Mouse (Mus musculus): ENCODE data around the gene Haus5. TPM values are rescaled to one million over a fixed set of nuclear protein-coding genes. Genes with fewer than 3 reads are reported as not detected.

Haus5 gene
- 79.8 and 84.0 TPM in 2 replicates for polyA plus RNA-seq (2016; fragmentation: Nextera tagmentation; extraction: Ambion mirVana)

DNA sequence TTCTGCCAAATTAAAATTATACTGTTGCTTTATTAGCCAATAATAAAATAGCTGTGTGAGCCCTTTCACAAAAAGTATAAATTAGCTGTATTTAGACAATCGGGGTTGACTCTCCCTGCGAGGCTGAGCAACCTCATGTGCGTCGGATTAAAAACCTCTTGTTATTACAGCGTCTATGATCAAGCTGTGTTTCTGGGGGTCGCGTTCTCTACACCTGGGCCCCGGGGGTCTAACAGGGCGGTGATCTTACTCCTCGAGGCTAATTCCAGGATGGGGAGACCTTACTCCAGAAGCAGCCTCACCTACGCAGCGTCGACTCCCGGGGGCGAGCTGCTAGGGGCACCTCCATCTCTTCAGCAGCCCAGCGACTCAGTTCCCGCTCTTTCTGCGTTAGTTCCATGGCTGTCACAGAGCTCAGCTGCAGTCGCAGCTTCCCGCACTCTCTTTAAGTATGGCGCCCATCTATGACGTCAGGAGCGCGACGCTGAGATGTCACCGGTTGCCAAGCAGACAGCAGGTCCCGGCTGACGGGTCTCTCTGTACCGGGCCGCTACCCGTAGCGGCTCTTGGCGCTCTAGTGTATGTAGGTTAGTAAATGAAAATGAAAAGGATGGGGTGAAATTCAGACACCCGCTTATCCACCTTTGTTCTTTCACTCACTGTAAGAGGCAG lies at the start of gene Haus5:
Gene Haus5, minus strand, starts transcription at position 466 of the 672 bp plus-strand sequence.
- Histone ChIP-seq H3K36me3 (peaks cover 35% of the 10 kb centered on the region), H3K27ac (replicated peaks) (peak within 1 kb of the TSS; percentile 85), H3K27me3 (ENCODE audit: low read depth, poor library complexity, severe bottlenecking) (no peaks in the 10 kb centered on the region), H3K9me3 (replicated peaks) (no peaks in the 10 kb centered on the region), H3K4me1 (peaks cover 16% of the 10 kb centered on the region), H3K4me3 (peak within 1 kb of the TSS; percentile 75)
- peak; percentile 91 for DNase-seq (ENCODE audit: low spot score)
- WGBS: under 1% methylated on average over 34 of the region's 34 CpGs

DNA sequence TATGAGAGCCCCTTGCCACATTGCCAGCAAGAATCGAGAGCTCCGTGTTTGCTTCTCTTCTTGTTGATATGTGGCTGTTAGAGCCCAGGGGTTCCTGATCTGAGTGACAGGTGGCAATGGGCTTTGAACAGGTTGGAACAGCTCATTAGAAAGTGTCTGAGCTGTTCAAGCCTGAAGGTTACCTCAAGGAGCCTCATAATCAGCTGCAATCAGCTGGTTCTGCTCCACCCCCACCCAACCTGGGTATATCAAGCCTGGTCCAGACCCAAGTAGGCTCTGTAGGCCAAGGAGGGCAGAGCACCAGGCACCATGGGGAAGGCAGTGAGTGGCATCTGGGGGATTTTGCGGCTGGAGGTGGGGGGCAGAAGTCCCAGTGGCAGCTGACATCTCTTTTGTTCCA lies 47.1 kb upstream of the Haus5 start, which contains the start of gene Atp4a:
Gene Atp4a, plus strand, starts transcription at position 268 of the 400 bp plus-strand sequence.
- 90% methylated on average over 3 of the region's 3 CpGs for WGBS
- Histone ChIP-seq H3K4me3 (no peak within 1 kb of the TSS), H3K4me1 (peaks cover 5% of the 10 kb centered on the region), H3K9me3 (replicated peaks) (no peaks in the 10 kb centered on the region), H3K36me3 (no peaks in the 10 kb centered on the region), H3K27me3 (ENCODE audit: low read depth, poor library complexity, severe bottlenecking) (peaks cover 22% of the 10 kb centered on the region), H3K27ac (replicated peaks) (no peak within 1 kb of the TSS)
- no peak for DNase-seq (ENCODE audit: low spot score)

DNA sequence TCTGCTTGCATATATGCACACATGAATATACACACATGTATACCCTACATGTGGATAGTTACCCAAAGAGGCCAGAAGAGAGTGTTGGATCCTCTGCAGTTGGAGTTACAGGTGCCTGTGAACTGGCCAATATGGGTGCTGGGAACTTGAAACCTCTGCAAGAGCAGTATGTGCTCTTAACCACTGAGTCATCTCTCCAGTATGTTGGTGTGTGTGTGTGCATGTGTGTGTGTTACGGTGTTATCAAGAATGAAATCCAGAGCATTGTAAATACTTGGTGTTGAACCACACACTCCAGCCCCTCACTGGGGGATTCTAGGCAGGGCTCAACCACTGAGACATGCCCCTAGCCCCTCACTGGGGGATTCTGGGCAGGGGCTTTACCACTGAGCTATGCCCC lies 42.6 kb upstream of the Haus5 start:
- Histone ChIP-seq H3K27ac (replicated peaks) (no peak overlapping the region), H3K27me3 (ENCODE audit: low read depth, poor library complexity, severe bottlenecking) (no peaks in the 10 kb centered on the region), H3K4me1 (no peaks in the 10 kb centered on the region), H3K4me3 (no peak overlapping the region), H3K36me3 (no peaks in the 10 kb centered on the region), H3K9me3 (replicated peaks) (no peaks in the 10 kb centered on the region)
- no peak for DNase-seq (ENCODE audit: low spot score)
- 92% methylated on average over 1 of the region's 1 CpGs for WGBS

DNA sequence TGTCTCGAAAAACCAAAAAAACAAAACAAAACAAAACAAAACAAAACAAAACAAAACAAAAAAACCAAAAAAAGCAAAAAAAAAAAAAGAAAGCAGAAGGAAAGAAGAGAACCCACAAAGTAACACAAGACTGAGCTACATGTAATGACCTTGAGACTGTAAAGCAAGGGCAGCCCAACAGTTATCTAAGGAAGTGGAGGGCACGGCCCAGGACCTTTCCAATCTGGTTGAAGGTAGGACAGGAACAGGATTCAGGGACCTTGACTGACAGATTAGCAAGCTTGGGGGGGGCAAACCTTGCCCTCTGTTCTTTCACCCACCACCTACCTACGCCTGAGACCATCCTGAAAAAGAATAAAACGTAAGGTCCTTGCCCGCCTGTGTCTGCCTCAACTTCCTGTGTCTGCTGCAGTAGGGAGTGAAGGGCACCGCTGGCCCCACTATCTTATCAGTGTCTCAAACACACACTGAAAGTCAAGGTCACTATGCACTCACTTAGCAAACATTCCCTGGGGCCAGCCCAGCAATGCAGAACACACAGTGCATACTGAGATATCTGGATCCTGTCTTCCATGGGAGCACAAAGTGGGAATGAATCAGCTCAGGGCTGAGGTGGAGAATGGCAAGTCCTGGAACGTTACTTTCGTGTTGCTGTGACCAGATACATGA lies 41.6 kb upstream of the Haus5 start:
- Histone ChIP-seq H3K36me3 (no peaks in the 10 kb centered on the region), H3K9me3 (replicated peaks) (no peaks in the 10 kb centered on the region), H3K4me3 (no peak overlapping the region), H3K4me1 (no peaks in the 10 kb centered on the region), H3K27ac (replicated peaks) (no peak overlapping the region), H3K27me3 (ENCODE audit: low read depth, poor library complexity, severe bottlenecking) (no peaks in the 10 kb centered on the region)
- WGBS: 86% methylated on average over 8 of the region's 8 CpGs
- no peak for DNase-seq (ENCODE audit: low spot score)

DNA sequence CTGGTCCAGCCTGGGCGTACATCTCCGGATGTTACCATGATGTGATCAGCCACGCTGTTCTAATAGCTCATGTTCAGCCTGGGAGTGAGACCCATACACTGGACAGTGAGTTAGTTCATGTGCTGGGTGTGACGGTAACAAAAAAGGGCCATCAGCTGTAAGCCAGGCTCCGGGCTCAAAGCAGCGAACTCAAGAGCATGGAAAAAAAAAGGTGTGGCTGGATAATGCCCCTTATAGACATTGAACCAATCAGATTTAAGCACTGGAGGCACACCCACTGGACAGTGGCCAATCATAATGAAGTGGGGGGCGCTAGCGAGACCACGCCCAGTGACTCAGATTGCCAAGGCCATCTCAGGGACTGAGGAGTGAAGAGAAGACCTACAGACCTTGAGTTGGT lies 33.8 kb upstream of the Haus5 start, which contains the start of gene 2200002J24Rik:
Gene 2200002J24Rik, plus strand, starts transcription at position 338 of the 400 bp plus-strand sequence.
- 43% methylated on average over 9 of the region's 9 CpGs for WGBS
- no peak within 1 kb of the TSS for H3K27ac ChIP-seq (replicated peaks)
- DNase-seq (ENCODE audit: low spot score): no peak
- no peaks in the 10 kb centered on the region for H3K36me3 ChIP-seq
- H3K27me3 ChIP-seq (ENCODE audit: low read depth, poor library complexity, severe bottlenecking): no peaks in the 10 kb centered on the region
- H3K4me1 ChIP-seq: no peaks in the 10 kb centered on the region
- no peak within 1 kb of the TSS for H3K4me3 ChIP-seq
- H3K9me3 ChIP-seq (replicated peaks): no peaks in the 10 kb centered on the region

DNA sequence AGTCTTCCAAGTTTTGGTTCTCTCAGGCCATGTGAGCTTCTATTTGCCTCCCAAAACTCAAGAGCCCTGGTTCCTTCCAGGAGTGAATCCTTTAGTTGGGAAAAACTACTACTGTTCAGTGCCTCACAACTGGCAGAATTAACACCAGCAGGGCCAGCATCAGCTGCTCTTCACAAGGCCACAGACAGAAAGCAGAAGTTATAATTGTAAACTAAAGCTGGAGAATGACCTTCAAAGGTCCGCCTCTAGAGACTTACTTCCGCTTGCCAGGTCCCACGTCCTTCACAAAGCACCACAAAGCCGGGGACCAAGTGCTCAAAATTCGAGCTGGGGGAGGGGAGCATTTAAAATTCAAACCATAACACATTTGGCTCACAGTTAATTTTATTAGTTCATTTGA lies 33.3 kb upstream of the Haus5 start:
- no peak overlapping the region for H3K27ac ChIP-seq (replicated peaks)
- WGBS: 78% methylated on average over 5 of the region's 5 CpGs

DNA sequence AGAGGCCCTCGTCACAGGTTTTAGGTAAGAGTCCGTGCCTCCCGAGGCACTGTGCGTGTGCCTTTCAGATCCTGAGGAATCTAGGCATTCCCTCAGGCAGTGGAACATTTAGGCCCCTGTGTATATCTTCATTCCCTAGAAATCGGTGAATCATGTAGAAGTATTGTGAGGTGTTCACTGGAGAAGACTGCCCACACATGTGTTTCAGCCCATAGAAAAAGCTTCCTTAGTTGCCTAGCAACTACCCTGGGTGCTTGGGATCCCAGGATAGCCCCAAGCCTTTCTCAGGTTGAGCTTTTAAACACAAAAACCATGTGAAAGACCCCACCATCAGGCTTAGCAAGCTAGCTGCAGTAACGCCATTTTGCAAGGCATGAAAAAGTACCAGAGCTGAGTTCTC lies 23.5 kb upstream of the Haus5 start:
- Histone ChIP-seq H3K27me3 (ENCODE audit: low read depth, poor library complexity, severe bottlenecking) (peaks cover 24% of the 10 kb centered on the region), H3K4me3 (no peak overlapping the region), H3K36me3 (no peaks in the 10 kb centered on the region), H3K27ac (replicated peaks) (no peak overlapping the region), H3K4me1 (no peaks in the 10 kb centered on the region), H3K9me3 (replicated peaks) (no peaks in the 10 kb centered on the region)
- WGBS: 73% methylated on average over 6 of the region's 6 CpGs
- DNase-seq (ENCODE audit: low spot score): no peak

More for the DNA sequence above, 33.3 kb upstream of the Haus5 start:
- Histone ChIP-seq H3K4me1 (no peaks in the 10 kb centered on the region), H3K4me3 (no peak overlapping the region), H3K27me3 (ENCODE audit: low read depth, poor library complexity, severe bottlenecking) (no peaks in the 10 kb centered on the region), H3K9me3 (replicated peaks) (no peaks in the 10 kb centered on the region), H3K36me3 (no peaks in the 10 kb centered on the region)
- no peak for DNase-seq (ENCODE audit: low spot score)

DNA sequence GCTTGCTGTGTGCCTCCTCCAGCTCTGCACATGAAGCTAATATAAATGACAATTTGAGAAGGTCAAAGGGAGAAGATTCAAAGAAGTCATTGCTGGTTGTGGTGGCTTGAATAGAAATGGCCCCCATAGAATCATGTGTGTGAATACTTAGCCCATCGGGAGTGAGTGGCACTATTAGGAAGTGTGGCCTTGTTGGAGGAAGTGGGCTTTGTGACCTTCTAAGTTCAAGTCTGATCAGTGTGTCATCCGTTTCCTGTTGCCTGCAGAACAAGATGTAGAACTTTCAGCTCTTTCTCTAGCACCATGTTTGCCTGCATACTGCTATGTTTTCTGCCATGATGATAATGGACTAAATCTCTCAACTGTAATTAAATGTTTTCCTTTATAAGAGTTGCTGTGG lies 18.6 kb upstream of the Haus5 start:
- H3K4me1 ChIP-seq: no peaks in the 10 kb centered on the region
- H3K9me3 ChIP-seq (replicated peaks): no peaks in the 10 kb centered on the region
- H3K4me3 ChIP-seq: no peak overlapping the region
- 88% methylated on average over 2 of the region's 2 CpGs for WGBS
- H3K27ac ChIP-seq (replicated peaks): no peak overlapping the region
- DNase-seq (ENCODE audit: low spot score): no peak
- no peaks in the 10 kb centered on the region for H3K36me3 ChIP-seq
- H3K27me3 ChIP-seq (ENCODE audit: low read depth, poor library complexity, severe bottlenecking): peaks cover 23% of the 10 kb centered on the region

DNA sequence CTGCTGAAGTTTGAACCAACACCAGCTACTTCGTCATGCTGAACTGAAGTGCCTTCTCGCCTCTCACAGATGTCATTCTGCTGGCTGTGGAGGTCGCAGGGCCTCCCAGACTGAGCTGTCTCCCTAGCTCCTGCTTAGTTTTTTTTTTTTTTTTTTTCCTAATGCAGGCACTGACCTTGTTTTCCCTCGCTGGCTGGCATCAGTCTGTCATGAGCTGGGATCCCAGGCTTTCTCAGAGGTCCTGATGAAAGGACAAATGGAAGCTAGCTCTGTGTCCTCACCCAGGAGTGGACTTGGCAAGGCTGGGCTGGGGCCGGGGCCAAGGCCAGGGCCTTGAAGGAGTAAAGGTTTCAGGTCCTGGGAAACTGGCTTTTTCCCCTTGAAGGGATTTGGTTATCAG lies 17.1 kb upstream of the Haus5 start:
- no peak for DNase-seq (ENCODE audit: low spot score)
- Histone ChIP-seq H3K4me1 (no peaks in the 10 kb centered on the region), H3K4me3 (no peak overlapping the region), H3K36me3 (no peaks in the 10 kb centered on the region), H3K27ac (replicated peaks) (no peak overlapping the region), H3K27me3 (ENCODE audit: low read depth, poor library complexity, severe bottlenecking) (peaks cover 8% of the 10 kb centered on the region), H3K9me3 (replicated peaks) (no peaks in the 10 kb centered on the region)
- 69% methylated on average over 5 of the region's 5 CpGs for WGBS

DNA sequence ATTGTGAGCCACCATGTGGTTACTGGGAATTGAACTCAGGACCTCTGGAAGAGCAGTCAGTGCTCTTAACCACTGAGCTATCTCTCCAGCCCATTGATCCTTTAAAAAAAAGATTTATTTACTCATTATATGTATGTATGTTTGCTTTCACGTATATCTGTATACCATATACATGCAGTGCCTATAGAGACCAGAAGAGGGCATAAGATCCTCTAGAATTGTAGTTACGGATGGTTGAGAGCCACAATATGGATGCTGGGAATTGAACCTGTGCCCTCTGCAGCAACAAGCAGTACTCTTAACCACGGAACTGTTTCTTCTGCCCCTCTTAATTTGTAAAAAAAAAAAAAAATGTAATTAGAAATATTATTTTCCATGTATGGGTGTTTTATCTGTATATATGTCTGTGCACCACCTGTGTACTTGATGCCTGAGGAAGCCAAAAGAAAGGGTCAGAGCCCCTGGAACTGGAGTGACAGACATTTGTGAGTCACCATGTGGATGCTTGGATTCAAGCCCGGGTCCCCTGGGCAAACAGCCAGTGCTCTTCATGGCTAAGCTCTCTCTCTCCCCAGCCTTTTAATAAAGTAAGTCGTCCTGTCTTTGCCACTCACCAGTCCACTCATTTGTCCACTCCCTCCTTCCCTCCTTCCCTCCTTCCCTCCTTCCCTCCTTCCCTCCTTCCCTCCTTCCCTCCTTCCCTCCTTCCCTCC lies 13.6 kb upstream of the Haus5 start:
- WGBS: 67% methylated on average over 5 of the region's 5 CpGs
- DNase-seq (ENCODE audit: low spot score): no peak
- Histone ChIP-seq H3K9me3 (replicated peaks) (no peaks in the 10 kb centered on the region), H3K36me3 (no peaks in the 10 kb centered on the region), H3K27me3 (ENCODE audit: low read depth, poor library complexity, severe bottlenecking) (no peaks in the 10 kb centered on the region), H3K27ac (replicated peaks) (no peak overlapping the region), H3K4me3 (no peak overlapping the region), H3K4me1 (no peaks in the 10 kb centered on the region)

DNA sequence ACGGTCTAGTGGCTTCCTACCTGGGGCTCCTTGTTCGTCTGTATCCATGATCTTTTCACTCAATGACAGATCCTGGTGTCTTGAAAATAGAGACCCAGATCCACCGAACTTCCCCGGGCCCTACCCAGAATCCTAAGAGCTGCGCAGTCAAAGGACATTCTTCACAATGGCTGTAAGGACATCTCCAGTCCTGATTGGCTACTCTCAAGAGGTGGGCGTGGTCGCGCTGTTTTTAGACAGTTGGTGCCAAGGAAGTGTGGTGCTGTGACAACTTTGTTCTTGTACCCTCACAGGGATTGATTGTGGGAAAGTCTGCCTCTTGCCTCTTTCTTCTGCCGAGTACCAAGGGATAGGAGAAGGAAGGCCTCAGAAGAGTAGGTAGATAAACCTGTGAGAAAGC lies 6.7 kb upstream of the Haus5 start, which contains the start of gene Pmis2:
Gene Pmis2, minus strand, starts transcription at position 126 of the 400 bp plus-strand sequence.
- Histone ChIP-seq H3K4me3 (no peak within 1 kb of the TSS), H3K27ac (replicated peaks) (no peak within 1 kb of the TSS), H3K9me3 (replicated peaks) (no peaks in the 10 kb centered on the region), H3K36me3 (no peaks in the 10 kb centered on the region), H3K4me1 (no peaks in the 10 kb centered on the region), H3K27me3 (ENCODE audit: low read depth, poor library complexity, severe bottlenecking) (no peaks in the 10 kb centered on the region)
- DNase-seq (ENCODE audit: low spot score): no peak
- 75% methylated on average over 9 of the region's 9 CpGs for WGBS

DNA sequence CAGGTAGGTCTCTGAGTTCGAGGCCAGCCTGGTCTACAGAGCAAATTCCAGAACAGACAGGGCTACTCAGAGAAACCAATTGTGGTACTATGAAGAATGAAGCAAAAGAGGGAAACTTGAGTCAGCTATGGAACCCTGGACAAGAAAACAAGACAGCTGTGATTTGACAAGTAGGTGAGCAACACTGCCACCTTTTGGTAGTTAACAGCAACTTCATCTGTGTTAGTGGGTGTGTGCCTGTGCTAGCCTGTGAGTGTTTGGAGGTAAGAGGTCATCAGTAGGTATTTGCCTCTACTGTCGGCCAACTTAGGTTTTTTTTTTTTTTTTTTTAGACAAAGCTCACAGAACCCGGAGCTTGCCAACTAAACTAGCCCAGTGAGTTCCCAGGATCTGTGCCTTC lies 4.4 kb upstream of the Haus5 start:
- H3K27ac ChIP-seq (replicated peaks): no peak overlapping the region
- DNase-seq (ENCODE audit: low spot score): no peak
- no peaks in the 10 kb centered on the region for H3K9me3 ChIP-seq (replicated peaks)
- WGBS: 40% methylated on average over 3 of the region's 3 CpGs
- H3K4me1 ChIP-seq: peaks cover 11% of the 10 kb centered on the region
- H3K4me3 ChIP-seq: no peak overlapping the region
- H3K36me3 ChIP-seq: no peaks in the 10 kb centered on the region
- no peaks in the 10 kb centered on the region for H3K27me3 ChIP-seq (ENCODE audit: low read depth, poor library complexity, severe bottlenecking)

DNA sequence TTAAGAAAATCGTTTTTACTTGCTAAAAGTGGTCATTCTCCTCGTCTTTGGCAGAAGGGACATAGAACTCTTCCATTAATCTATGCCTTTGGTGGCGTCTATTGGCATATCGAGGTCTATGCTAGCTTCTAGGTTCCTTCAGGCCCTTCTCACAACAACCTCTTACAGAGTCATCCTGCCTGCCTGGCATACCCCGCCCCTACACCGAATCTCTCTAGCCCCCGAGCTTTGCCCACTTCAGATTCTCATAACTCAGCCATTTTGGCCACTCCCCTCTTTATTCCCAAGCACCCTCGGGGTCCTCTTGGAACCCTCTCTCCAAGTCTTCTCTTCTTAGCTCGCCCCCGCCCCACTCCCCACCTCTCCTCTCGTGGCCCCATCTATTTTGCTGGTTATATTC lies 527 bp upstream of the Haus5 start:
- no peaks in the 10 kb centered on the region for H3K9me3 ChIP-seq (replicated peaks)
- H3K27ac ChIP-seq (replicated peaks): peak overlapping the region; percentile 85
- H3K27me3 ChIP-seq (ENCODE audit: low read depth, poor library complexity, severe bottlenecking): no peaks in the 10 kb centered on the region
- WGBS: 9% methylated on average over 11 of the region's 11 CpGs
- DNase-seq (ENCODE audit: low spot score): no peak
- H3K36me3 ChIP-seq: peaks cover 28% of the 10 kb centered on the region
- peaks cover 16% of the 10 kb centered on the region for H3K4me1 ChIP-seq
- H3K4me3 ChIP-seq: peak overlapping the region; percentile 75
